Mouse (Mus musculus): Measurements from ENCODE around the gene Cysrt1. TPM values are rescaled to one million over a fixed set of nuclear protein-coding genes. Genes with fewer than 3 reads are reported as not detected.

The Cysrt1 gene
- total RNA-seq, 2 experiments from 2014 or later: not detected

DNA sequence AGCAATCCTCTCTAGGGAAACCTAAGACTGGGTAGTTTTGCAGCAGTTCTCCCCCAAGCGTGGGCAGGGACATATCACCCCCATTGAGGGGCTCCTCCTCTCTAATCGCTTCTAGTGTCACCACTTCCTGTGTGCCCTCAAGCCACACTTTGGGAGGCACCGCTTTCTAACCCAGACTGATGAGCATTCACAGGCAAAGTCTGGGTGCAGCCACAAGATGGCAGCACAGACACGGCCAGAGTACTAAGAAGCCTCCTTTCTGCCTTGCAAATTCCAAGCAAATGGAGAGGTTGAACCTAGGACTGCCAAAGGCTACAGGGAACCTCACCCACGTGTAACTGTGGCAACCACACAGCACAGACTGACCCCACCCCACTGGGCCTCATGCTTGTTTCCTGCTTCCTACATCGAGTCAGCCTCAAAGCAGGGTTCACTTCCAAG, 48.9 kb downstream of the Cysrt1 start:
- intact Hi-C loops (cut with DNase I): loop anchor here (5.0 kb wide), 1 partner anchor 34 kb away; no protein-coding TSS in a partner anchor
- peak; percentile 78 to 79 for DNase-seq (ENCODE audit: low spot score in 2 of 2)

Other genes with a start within 250 kb of the Cysrt1 start
- gene Nsmf, start 188.1 kb downstream of the Cysrt1 start, total RNA-seq (2021): 100 to 1,000 TPM; 458 to 503 TPM
- gene Entpd8, start 162.1 kb downstream of the Cysrt1 start, total RNA-seq (2021): not detected
- gene Noxa1, start 147.3 kb downstream of the Cysrt1 start, total RNA-seq (2021): not detected
- gene Nrarp, start 61.7 kb downstream of the Cysrt1 start, total RNA-seq (2021): 10 to 100 TPM; 19.7 to 30.7 TPM
- gene Tor4a, start 45.6 kb downstream of the Cysrt1 start, total RNA-seq (2021): 1 to 10 TPM; 1.6 to 2.3 TPM
- gene Nelfb, start 31.0 kb downstream of the Cysrt1 start, total RNA-seq (2021): 10 to 100 TPM; 55.4 to 58.5 TPM
- under 1 TPM in 1 of 2 experiments, not detected in 1; 0.29 TPM for gene Stpg3, start 27.8 kb downstream of the Cysrt1 start, total RNA-seq (2021)
- not detected for gene Fam166a, start 23.7 kb downstream of the Cysrt1 start, total RNA-seq (2021)
- gene Tubb4b, start 17.8 kb downstream of the Cysrt1 start, total RNA-seq (2021): 100 to 1,000 TPM; 334 to 390 TPM
- gene Slc34a3, start 8.1 kb downstream of the Cysrt1 start, total RNA-seq (2021): not detected
- not detected for gene Rnf224, start 5.7 kb downstream of the Cysrt1 start, total RNA-seq (2021)
- gene Rnf208, start 197 bp downstream of the Cysrt1 start, total RNA-seq (2021): 100 to 1,000 TPM; 244 to 282 TPM
- 1 to 10 TPM; 1.9 to 3.2 TPM for gene AL732309.1, start 4.4 kb upstream of the Cysrt1 start, total RNA-seq (2021)
- gene Tmem203, start 13.0 kb upstream of the Cysrt1 start, total RNA-seq (2021): 10 to 100 TPM; 32.8 to 44.3 TPM
- gene Tprn, start 20.2 kb upstream of the Cysrt1 start, total RNA-seq (2021): 10 to 100 TPM; 18.5 to 24.7 TPM
- gene Ssna1, start 30.0 kb upstream of the Cysrt1 start, total RNA-seq (2021): 10 to 100 TPM; 60.1 to 68.3 TPM
- gene Anapc2, start 30.0 kb upstream of the Cysrt1 start, total RNA-seq (2021): 10 to 100 TPM; 78.9 to 82.8 TPM
- not detected for gene Tmem210, start 45.7 kb upstream of the Cysrt1 start, total RNA-seq (2021)
- not detected for gene Lrrc26, start 47.5 kb upstream of the Cysrt1 start, total RNA-seq (2021)
- 100 to 1,000 TPM; 451 to 471 TPM for gene Grin1, start 76.7 kb upstream of the Cysrt1 start, total RNA-seq (2021)
- gene Man1b1, start 89.9 kb upstream of the Cysrt1 start, total RNA-seq (2021): 10 to 100 TPM; 57.0 to 63.7 TPM
- 10 to 100 TPM; 27.1 to 34.1 TPM for gene Dpp7, start 113.9 kb upstream of the Cysrt1 start, total RNA-seq (2021)
- 10 to 100 TPM; 17.0 to 20.8 TPM for gene Uap1l1, start 123.2 kb upstream of the Cysrt1 start, total RNA-seq (2021)
- gene Sapcd2, start 129.9 kb upstream of the Cysrt1 start, total RNA-seq (2021): 1 to 10 TPM; 2.7 to 4.1 TPM
- 10 to 100 TPM; 12.0 to 13.9 TPM for gene Entpd2, start 153.4 kb upstream of the Cysrt1 start, total RNA-seq (2021)
- gene Npdc1, start 156.9 kb upstream of the Cysrt1 start, total RNA-seq (2021): 100 to 1,000 TPM; 325 to 339 TPM
- gene Fut7, start 180.8 kb upstream of the Cysrt1 start, total RNA-seq (2021): under 1 TPM in 1 of 2 experiments, not detected in 1; 0.20 TPM
- 100 to 1,000 TPM; 169 to 174 TPM for gene Abca2, start 186.3 kb upstream of the Cysrt1 start, total RNA-seq (2021)
- under 1 TPM in 1 of 2 experiments, not detected in 1; 0.69 TPM for gene Clic3, start 214.4 kb upstream of the Cysrt1 start, total RNA-seq (2021)
- 10 to 100 TPM; 72.8 to 75.8 TPM for gene Paxx, start 218.6 kb upstream of the Cysrt1 start, total RNA-seq (2021)
- gene Ptgds, start 227.6 kb upstream of the Cysrt1 start, total RNA-seq (2021): 1,000 to 10,000 TPM; 1,442 to 2,237 TPM